Mouse (Mus musculus): ENCODE data around the gene Tmem141.

The Tmem141 gene

GRCm38 (mm10) chr2:25621229-25622200, at the start of gene Tmem141:
TSS of gene Tmem141 (minus strand) at chr2:25622005.
- peak; percentile 67 for DNase-seq (ENCODE audit: low spot score)

- no peak for DNase-seq (ENCODE audit: low spot score)
These were observed 44.7 kb upstream of the Tmem141 start for GRCm38 (mm10) chr2:25666516-25666915.

- no peak for DNase-seq (ENCODE audit: low spot score)
These were observed 42.3 kb upstream of the Tmem141 start for GRCm38 (mm10) chr2:25664125-25664524.

GRCm38 (mm10) chr2:25663511-25663910, 41.7 kb upstream of the Tmem141 start:
- DNase-seq (ENCODE audit: low spot score), result no peak

GRCm38 (mm10) chr2:25661245-25661970, 39.6 kb upstream of the Tmem141 start:
- no peak for DNase-seq (ENCODE audit: low spot score)

- DNase-seq (ENCODE audit: low spot score), result no peak
These were observed 38.5 kb upstream of the Tmem141 start for GRCm38 (mm10) chr2:25660279-25660678.

GRCm38 (mm10) chr2:25657652-25658051, 35.8 kb upstream of the Tmem141 start, which contains the start of gene Lcn5:
TSS of gene Lcn5 (plus strand) at chr2:25657952.
- no peak for DNase-seq (ENCODE audit: low spot score)

- DNase-seq (ENCODE audit: low spot score), result no peak
These were observed 35.4 kb upstream of the Tmem141 start for GRCm38 (mm10) chr2:25657246-25657645.

- no peak for DNase-seq (ENCODE audit: low spot score)
These were observed 34.9 kb upstream of the Tmem141 start for GRCm38 (mm10) chr2:25656691-25657090.

- no peak for DNase-seq (ENCODE audit: low spot score)
These were observed 32.7 kb upstream of the Tmem141 start for GRCm38 (mm10) chr2:25654502-25654901.

- DNase-seq (ENCODE audit: low spot score), result no peak
These were observed 31.1 kb upstream of the Tmem141 start, which contains the start of gene Lcn8 for GRCm38 (mm10) chr2:25652902-25653301. TSS of gene Lcn8 (plus strand) at chr2:25653120.

- DNase-seq (ENCODE audit: low spot score), result no peak
These were observed 18.1 kb upstream of the Tmem141 start for GRCm38 (mm10) chr2:25639890-25640289.

- DNase-seq (ENCODE audit: low spot score), result no peak
These were observed 12.2 kb upstream of the Tmem141 start for GRCm38 (mm10) chr2:25634046-25634445.

- no peak for DNase-seq (ENCODE audit: low spot score)
These were observed 11.8 kb upstream of the Tmem141 start for GRCm38 (mm10) chr2:25633616-25634015.

- no peak for DNase-seq (ENCODE audit: low spot score)
These were observed 6.9 kb upstream of the Tmem141 start for GRCm38 (mm10) chr2:25628738-25629137.

GRCm38 (mm10) chr2:25627811-25628210, 6.0 kb upstream of the Tmem141 start, which contains the start of gene Fcna:
TSS of gene Fcna (minus strand) at chr2:25628030.
- DNase-seq (ENCODE audit: low spot score), result no peak

- DNase-seq (ENCODE audit: low spot score), result no peak
These were observed 4.2 kb upstream of the Tmem141 start for GRCm38 (mm10) chr2:25625986-25626385.

GRCm38 (mm10) chr2:25620852-25621228, 965 bp downstream of the Tmem141 start:
- no peak for DNase-seq (ENCODE audit: low spot score)

GRCm38 (mm10) chr2:25620386-25620785, 1.4 kb downstream of the Tmem141 start:
- no peak for DNase-seq (ENCODE audit: low spot score)

GRCm38 (mm10) chr2:25617578-25617977, 4.2 kb downstream of the Tmem141 start, which contains the start of gene Ccdc183:
TSS of gene Ccdc183 (minus strand) at chr2:25617678.
- DNase-seq (ENCODE audit: low spot score), result no peak

GRCm38 (mm10) chr2:25616398-25616797, 5.4 kb downstream of the Tmem141 start:
- no peak for DNase-seq (ENCODE audit: low spot score)

GRCm38 (mm10) chr2:25608671-25609070, 13.1 kb downstream of the Tmem141 start:
- no peak for DNase-seq (ENCODE audit: low spot score)

All from urinary bladder, postnatal 10 days (tissue).